Mouse (Mus musculus) intestine, postnatal 0 days (tissue): ENCODE data around the gene Ntn1. TPM values are rescaled to one million over a fixed set of nuclear protein-coding genes. Genes with fewer than 3 reads are reported as not detected.

Source experiments
- ATAC-seq: fragments of 200-750 bp; cut with Nextera tagmentation; 2 replicates; pipeline ENCODE4 v1.8.0; 2017; ENCODE audit warnings: mild to moderate bottlenecking, moderate TSS enrichment, moderate library complexity
- H3K27ac ChIP-seq: fragments of 300-500 bp; sonication (generic); 2 replicates; pipeline ENCODE4 v1.5.1; 2014; ENCODE audit warnings: mild to moderate bottlenecking, low read depth, low read length, moderate library complexity
- H3K27me3 ChIP-seq: fragments of 300-500 bp; sonication (generic); replicated peaks from 2 replicates; pipeline ENCODE4 v1.6.1; 2014; ENCODE audit warnings: low read length, mixed read lengths; ENCODE audit not compliant: control insufficient read depth, insufficient read depth
- H3K36me3 ChIP-seq: fragments of 300-500 bp; sonication (generic); 2 replicates; pipeline ENCODE4 v1.6.1; 2014; ENCODE audit warnings: mild to moderate bottlenecking, moderate library complexity; ENCODE audit not compliant: control insufficient read depth, insufficient read depth
- H3K4me1 ChIP-seq: fragments of 300-500 bp; sonication (generic); replicated peaks from 2 replicates; pipeline ENCODE4 v1.6.1; 2014; ENCODE audit warnings: antibody characterized with exemption, low read length, mixed read lengths; ENCODE audit not compliant: control insufficient read depth, insufficient read depth
- H3K4me2 ChIP-seq: fragments of 300-500 bp; sonication (generic); replicated peaks from 2 replicates; pipeline ENCODE4 v1.6.1; 2014; ENCODE audit warnings: low read depth, mild to moderate bottlenecking, moderate library complexity
- H3K4me3 ChIP-seq: fragments of 300-500 bp; sonication (generic); 2 replicates; pipeline ENCODE4 v1.5.1; 2014; ENCODE audit warnings: low read depth, low read length
- H3K9ac ChIP-seq: fragments of 300-500 bp; sonication (generic); 2 replicates; pipeline ENCODE4 v1.6.1; 2014; ENCODE audit warnings: mild to moderate bottlenecking, low read depth, low read length
- H3K9me3 ChIP-seq: fragments of 300-500 bp; sonication (generic); 2 replicates; pipeline ENCODE4 v1.6.1; 2016; ENCODE audit warnings: mixed run types; ENCODE audit not compliant: control insufficient read depth
- CTCF ChIP-seq: sonication (generic); IDR thresholded peaks from 2 replicates; pipeline ENCODE4 v1.5.1; 2016; ENCODE audit warnings: low read depth, mild to moderate bottlenecking, control low read depth, antibody characterized with exemption, moderate library complexity
- WGBS: fragments of 180-500 bp; shearing (Covaris S2); extraction: QIAGEN DNeasy Blood & Tissue Kit; methylation state at CpG from one replicate; pipeline ENCODE4 v1.1.7; 2014; 5-methylcytosine and 5-hydroxymethylcytosine counted together
- polyA plus RNA-seq: library from polyadenylated mRNA; unstranded; fragments of >200 nt; fragmentation: Nextera tagmentation; extraction: Ambion mirVana; gene quantifications from 2 replicates; pipeline ENCODE4 v1.2.1, GENCODE M21; 2015

Ntn1 gene
- polyA plus RNA-seq, 1 experiment from 2014 or later: 8.8 TPM

DNA sequence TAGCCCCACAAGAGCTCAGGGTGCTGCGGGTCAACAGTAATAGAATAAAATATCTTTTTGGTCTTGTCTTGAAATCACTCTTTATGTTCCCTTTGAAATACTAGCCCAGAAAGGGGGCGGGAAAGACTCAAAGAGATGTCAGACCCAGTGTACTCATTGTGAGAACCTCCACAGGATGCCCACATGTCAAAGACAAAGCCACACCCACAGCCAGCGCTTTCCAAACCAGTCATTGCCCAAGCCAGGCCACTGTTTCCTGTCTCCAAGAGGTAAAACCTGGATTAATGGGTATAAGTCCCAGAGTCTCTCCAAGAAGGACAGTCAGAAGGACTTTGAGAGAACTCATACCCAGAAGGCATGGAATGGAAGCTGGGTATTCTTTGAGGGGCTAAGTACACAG is 60.3 kb downstream of the Ntn1 start:
- no peaks in the 10 kb centered on the region for H3K36me3 ChIP-seq
- TF ChIP-seq CTCF: no peak
- 85% methylated on average over 3 of the region's 3 CpGs for WGBS

DNA sequence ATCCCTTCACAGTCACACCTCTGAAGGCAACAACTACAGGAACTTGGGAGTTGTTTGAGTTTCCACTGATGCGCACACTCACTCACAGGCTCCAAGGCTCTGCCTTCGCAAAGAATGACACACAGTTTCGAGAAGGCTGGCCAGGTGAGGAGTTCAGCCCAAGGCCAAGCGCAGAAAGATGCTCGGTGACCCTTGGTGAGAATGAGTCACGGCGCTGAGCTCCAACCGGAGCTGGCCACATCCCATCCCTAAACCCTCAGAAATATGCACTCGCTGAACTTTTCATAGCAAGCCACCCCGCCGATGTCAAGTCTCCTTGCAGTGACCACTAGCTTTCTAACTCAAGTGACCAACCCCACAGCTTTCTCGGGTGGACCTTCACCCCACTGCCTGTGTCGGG is 60.8 kb downstream of the Ntn1 start:
- 92% methylated on average over 13 of the region's 13 CpGs for WGBS
- no peak overlapping the region for H3K4me3 ChIP-seq
- no peak for ATAC-seq
- peaks cover 4% of the 10 kb centered on the region; the same call in 1 of the 2 replicates for H3K4me1 ChIP-seq
- no peak overlapping the region for H3K4me2 ChIP-seq
- no peak for TF ChIP-seq CTCF
- H3K27me3 ChIP-seq: no peaks in the 10 kb centered on the region
- H3K27ac ChIP-seq: no peak overlapping the region
- H3K36me3 ChIP-seq: no peaks in the 10 kb centered on the region
- H3K9ac ChIP-seq: no peak overlapping the region
- no peaks in the 10 kb centered on the region for H3K9me3 ChIP-seq

More for the DNA sequence above, 60.3 kb downstream of the Ntn1 start:
- H3K4me2 ChIP-seq: no peak overlapping the region
- no peak for ATAC-seq
- H3K9me3 ChIP-seq: no peaks in the 10 kb centered on the region
- H3K9ac ChIP-seq: no peak overlapping the region
- H3K27ac ChIP-seq: no peak overlapping the region
- H3K27me3 ChIP-seq: no peaks in the 10 kb centered on the region
- H3K4me1 ChIP-seq: peaks cover 4% of the 10 kb centered on the region; the same call in 1 of the 2 replicates
- H3K4me3 ChIP-seq: no peak overlapping the region

DNA sequence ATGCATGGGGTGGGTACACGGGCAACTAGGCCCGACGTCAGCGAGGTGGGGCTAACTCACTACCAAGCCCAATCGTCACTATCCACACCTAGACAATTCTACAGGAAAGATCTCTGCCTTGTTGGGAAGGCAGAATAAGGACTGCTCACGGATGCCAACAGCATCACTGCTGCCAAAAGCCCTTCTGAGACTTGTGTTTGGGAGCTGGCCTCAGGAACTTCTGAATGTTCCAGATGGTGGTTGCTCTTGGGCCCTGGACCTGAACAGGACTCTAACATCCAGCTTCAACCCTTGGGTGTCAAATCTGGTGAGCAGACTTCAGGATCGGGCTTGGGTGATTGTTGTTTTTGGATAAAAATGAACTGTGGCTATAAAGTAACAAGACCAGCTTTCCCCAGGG is 61.3 kb downstream of the Ntn1 start:
- H3K4me1 ChIP-seq: peaks cover 4% of the 10 kb centered on the region; the same call in 1 of the 2 replicates
- TF ChIP-seq CTCF: no peak
- no peaks in the 10 kb centered on the region for H3K36me3 ChIP-seq
- no peak for ATAC-seq
- H3K4me2 ChIP-seq: no peak overlapping the region
- H3K9me3 ChIP-seq: no peaks in the 10 kb centered on the region
- no peak overlapping the region for H3K4me3 ChIP-seq
- no peak overlapping the region for H3K9ac ChIP-seq
- H3K27me3 ChIP-seq: no peaks in the 10 kb centered on the region
- no peak overlapping the region for H3K27ac ChIP-seq
- 94% methylated on average over 7 of the region's 7 CpGs for WGBS

DNA sequence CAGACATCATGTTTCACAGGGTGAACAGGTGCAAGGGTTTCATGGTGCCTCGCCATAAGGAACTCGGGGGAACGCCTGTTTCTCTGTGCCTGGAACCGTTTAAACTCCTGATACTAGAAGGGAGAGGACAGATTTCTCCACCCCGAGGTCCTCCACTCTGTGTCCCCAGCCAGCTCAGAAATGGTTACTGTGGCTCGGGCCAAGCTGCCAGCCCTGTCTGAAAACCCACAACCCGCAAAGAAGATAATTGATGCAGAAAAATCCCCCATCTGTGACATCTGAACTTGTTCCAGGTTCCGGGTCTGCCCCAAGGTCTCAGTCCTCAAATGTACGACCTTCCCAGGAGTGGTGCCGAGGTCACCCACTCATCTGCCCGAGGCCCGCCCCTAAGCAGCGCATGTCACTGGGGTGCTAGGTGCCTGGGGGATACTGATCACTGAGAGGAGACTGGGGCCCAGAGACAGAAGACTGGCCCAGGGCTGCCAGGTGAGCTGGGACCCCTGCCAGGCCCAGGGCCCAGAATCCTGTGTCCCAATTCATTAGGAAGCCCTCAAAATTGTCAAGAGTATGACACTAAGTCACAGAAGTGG is 68.9 kb downstream of the Ntn1 start:
- Histone ChIP-seq H3K4me2 (no peak overlapping the region), H3K9ac (no peak overlapping the region), H3K36me3 (no peaks in the 10 kb centered on the region), H3K27ac (no peak overlapping the region), H3K4me3 (no peak overlapping the region), H3K4me1 (no peaks in the 10 kb centered on the region), H3K9me3 (no peaks in the 10 kb centered on the region), H3K27me3 (no peaks in the 10 kb centered on the region)
- ATAC-seq: no peak
- WGBS: 92% methylated on average over 13 of the region's 13 CpGs
- TF ChIP-seq CTCF: no peak

DNA sequence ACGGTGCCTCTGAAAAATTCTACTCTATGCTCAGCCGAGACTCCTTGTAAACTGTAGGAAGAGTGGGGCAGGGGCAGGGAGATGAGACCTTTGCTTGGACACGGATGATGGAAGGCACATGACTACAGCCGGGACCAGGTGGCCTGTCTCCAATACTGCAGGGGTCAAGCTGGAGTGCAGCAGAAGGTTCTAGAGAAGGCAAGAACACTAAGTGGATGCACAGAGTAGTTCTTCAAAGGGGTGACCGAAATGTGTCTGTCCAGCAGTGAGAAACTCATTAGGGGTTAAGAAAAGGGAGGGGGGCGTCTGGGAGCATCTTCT is 69.5 kb downstream of the Ntn1 start:
- no peak for ATAC-seq
- Histone ChIP-seq H3K36me3 (no peaks in the 10 kb centered on the region), H3K27me3 (no peaks in the 10 kb centered on the region), H3K9me3 (no peaks in the 10 kb centered on the region), H3K4me2 (no peak overlapping the region), H3K4me3 (no peak overlapping the region), H3K4me1 (no peaks in the 10 kb centered on the region), H3K9ac (no peak overlapping the region), H3K27ac (no peak overlapping the region)
- 75% methylated on average over 6 of the region's 6 CpGs for WGBS
- no peak for TF ChIP-seq CTCF

DNA sequence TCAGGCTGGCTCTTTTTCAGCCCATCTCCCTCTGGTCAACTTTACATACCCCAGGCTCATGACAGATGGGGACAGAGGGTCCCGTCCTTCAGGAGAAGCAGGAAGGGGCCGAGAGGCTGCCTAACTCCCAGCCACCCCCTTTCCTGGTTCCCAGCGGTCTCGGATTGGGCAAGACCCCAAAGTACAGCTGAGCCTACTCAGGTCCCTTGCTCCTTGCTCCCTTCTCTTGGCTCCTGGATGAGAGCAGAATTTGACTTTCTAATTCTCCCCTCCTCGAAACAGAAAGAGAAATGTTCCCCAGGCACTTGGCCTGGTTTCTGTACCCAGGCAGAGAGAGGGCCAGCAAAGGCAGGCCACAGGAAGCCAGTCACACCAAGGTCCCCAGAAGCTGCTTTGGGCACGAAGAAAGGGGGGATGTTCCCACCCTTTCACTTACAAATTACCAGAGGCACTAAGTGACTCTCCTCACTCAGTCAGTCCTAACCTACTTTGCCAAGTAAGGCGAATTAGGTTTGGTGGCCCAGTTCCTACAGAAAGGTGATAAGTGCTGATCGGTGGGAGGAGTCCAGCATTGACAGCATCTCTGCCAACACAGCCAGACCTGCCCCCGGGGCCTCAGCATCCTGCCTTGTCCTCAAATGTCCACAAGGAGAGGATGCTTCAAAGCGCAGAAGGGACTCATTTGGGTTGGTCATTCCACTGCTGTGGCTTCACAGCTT is 70.1 kb downstream of the Ntn1 start:
- 64% methylated on average over 10 of the region's 10 CpGs for WGBS
- H3K4me3 ChIP-seq: no peak overlapping the region

More for the DNA sequence above, 70.1 kb downstream of the Ntn1 start:
- Histone ChIP-seq H3K4me1 (no peaks in the 10 kb centered on the region), H3K27me3 (no peaks in the 10 kb centered on the region), H3K4me2 (no peak overlapping the region), H3K27ac (no peak overlapping the region), H3K9ac (no peak overlapping the region), H3K9me3 (no peaks in the 10 kb centered on the region), H3K36me3 (no peaks in the 10 kb centered on the region)
- no peak for TF ChIP-seq CTCF
- ATAC-seq: no peak
